Mouse (Mus musculus) common myeloid progenitor, adult 5-6 weeks (primary cell): Measurements from ENCODE around the gene Lmna. TPM values are rescaled to one million over a fixed set of nuclear protein-coding genes. Genes with fewer than 3 reads are reported as not detected.

Experiments
- ATAC-seq: replicated peaks from 2 replicates; pipeline ENCODE4 v1.8.0; 2016; ENCODE audit warnings: low read depth, mild to moderate bottlenecking, moderate TSS enrichment, inconsistent platforms; ENCODE audit not compliant: poor library complexity, severe bottlenecking
- total RNA-seq: library from RNA; stranded (forward); fragments of 200-1000, 187-1606 nt; gene quantifications from 2 replicates; pipeline ENCODE4 v1.2.3, GENCODE M21; 2017

Lmna gene
- total RNA-seq, 1 experiment from 2014 or later = 25.6 TPM

GRCm38 (mm10) chr3:88482336-88482735, 27.4 kb downstream of the Lmna start:
- no peak for ATAC-seq

GRCm38 (mm10) chr3:88481372-88482040, 28.2 kb downstream of the Lmna start:
- no peak for ATAC-seq

GRCm38 (mm10) chr3:88480679-88481078, 29.1 kb downstream of the Lmna start:
- no peak for ATAC-seq

- no peak for ATAC-seq
These were observed 29.9 kb downstream of the Lmna start for GRCm38 (mm10) chr3:88479828-88480227.

- no peak for ATAC-seq
These were observed 30.6 kb downstream of the Lmna start for GRCm38 (mm10) chr3:88479163-88479562.

- peak; percentile 92 for ATAC-seq
These were observed 32.0 kb downstream of the Lmna start for GRCm38 (mm10) chr3:88477735-88478134.

GRCm38 (mm10) chr3:88476403-88476802, 33.4 kb downstream of the Lmna start:
- peak; percentile 34 for ATAC-seq

- ATAC-seq = no peak
These were observed 36.2 kb downstream of the Lmna start for GRCm38 (mm10) chr3:88473571-88473970.

GRCm38 (mm10) chr3:88473020-88473419, 36.7 kb downstream of the Lmna start:
- no peak for ATAC-seq

- no peak for ATAC-seq
These were observed 38.7 kb downstream of the Lmna start for GRCm38 (mm10) chr3:88470943-88471479.

- ATAC-seq = no peak
These were observed 40.3 kb downstream of the Lmna start for GRCm38 (mm10) chr3:88469466-88469865.

- peak; percentile 93 for ATAC-seq
These were observed 42.5 kb downstream of the Lmna start for GRCm38 (mm10) chr3:88467116-88467824.

- ATAC-seq = peak; percentile 55
These were observed 44.6 kb downstream of the Lmna start for GRCm38 (mm10) chr3:88465127-88465526.

- peak; percentile 19 for ATAC-seq
These were observed 45.3 kb downstream of the Lmna start for GRCm38 (mm10) chr3:88464425-88464824.

- no peak for ATAC-seq
These were observed 48.6 kb downstream of the Lmna start, which contains the start of gene Sema4a for GRCm38 (mm10) chr3:88460983-88461696. Gene Sema4a, minus strand, starts transcription at chr3:88461182.

- ATAC-seq = peak; percentile 43
These were observed 49.7 kb downstream of the Lmna start for GRCm38 (mm10) chr3:88460029-88460428.

GRCm38 (mm10) chr3:88458778-88459219, 51.0 kb downstream of the Lmna start:
- ATAC-seq = no peak

- no peak for ATAC-seq
These were observed 52.8 kb downstream of the Lmna start for GRCm38 (mm10) chr3:88456746-88457532.

- ATAC-seq = no peak
These were observed 53.4 kb downstream of the Lmna start for GRCm38 (mm10) chr3:88456313-88456712.
